Mouse (Mus musculus): ENCODE results near the gene Trp53i11.

Gene Trp53i11

DNA sequence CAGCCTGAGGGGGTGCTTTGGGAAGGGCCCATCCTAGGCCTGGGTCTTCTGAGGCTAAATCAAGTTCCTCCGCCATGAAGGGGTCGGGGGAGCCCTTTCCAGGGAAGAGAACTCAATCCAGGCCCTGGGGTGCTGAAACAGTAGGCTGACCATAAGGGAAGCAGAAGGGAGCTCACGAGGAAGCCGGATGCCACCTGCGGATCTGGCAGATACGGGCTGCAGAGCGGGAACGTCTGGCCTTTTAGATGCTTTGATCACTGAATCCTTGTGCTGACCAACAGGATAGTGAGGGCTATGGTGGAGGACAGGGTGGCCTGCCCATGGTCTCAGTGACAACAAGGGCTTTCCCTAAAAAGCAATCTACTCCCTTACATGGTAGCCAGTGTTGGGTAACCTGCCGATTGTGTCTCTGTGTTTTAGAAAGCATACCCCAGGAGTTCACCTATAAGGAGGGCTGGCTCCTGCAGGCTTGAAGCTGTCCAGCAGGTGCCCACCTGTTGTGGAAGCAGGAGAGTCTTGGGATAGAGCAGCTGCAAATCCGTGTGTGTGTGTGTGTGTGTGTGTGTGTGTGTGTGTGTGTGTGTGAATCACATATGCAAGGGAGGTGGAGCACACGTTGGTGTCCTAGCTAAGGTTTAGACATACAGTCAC lies 56.2 kb downstream of the Trp53i11 start:
- no peak for DNase-seq

DNA sequence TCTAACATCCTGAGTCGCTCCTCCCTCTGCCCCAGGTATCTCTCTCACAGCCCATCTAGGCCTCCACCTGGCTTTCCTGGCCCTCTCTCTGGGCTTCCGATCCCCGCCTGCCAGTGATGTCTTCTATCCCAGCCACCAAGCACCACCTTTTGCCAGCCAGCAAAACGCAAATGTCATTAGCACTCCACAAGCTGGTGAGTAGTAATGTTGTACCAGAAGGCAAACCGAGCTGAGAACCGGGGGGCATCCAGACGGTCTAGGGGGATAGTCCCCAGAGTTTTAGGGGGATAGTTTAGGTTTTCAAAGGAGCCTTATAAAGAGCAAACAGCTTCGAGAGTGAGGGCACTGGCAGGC lies 56.7 kb downstream of the Trp53i11 start:
- no peak for DNase-seq

DNA sequence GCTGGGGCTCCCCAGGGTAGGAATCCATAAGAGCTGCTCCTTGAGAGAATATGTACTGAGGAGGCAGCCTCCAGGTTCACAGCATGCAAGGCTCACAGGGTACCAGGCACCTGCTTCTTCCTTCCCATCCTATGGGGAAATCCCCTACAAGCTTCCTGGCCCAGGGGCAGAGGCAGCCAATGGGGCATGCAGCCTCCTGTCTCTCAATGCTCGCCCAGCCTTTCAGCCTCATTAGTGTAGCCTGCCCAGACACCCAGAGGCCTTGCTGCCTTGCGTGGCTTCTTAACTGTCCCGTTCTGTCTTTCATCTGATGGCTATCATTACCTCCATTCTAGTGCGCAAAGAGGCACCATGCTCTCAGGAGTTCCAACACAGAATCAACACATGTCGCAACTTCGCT lies 61.7 kb downstream of the Trp53i11 start:
- no peak for DNase-seq

DNA sequence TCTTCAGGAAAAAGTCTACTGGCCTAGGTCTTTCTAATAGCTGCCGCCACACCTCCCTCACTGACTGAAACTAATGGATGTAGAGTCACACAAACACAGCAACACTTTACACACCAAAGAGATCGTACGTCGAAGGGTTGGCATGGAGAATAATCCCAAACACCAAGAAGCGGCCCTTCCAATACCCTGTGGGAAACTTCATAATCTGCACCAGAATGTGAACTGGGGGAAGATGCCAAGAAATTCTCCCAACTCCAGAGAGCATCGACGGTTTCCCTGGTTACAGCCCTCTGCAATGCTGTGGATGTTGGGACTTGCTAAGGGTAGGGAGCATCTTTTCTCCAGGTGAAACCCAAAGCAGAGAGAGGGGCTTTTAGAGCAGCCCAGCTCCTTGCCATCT lies 63.3 kb downstream of the Trp53i11 start:
- DNase-seq = no peak

Measured in right cerebral cortex, postnatal 25 days (tissue).